Mouse (Mus musculus) adrenal gland, postnatal 25 days (tissue): ENCODE results near the gene Arid5b. TPM values are rescaled to one million over a fixed set of nuclear protein-coding genes. Genes with fewer than 3 reads are reported as not detected.

ENCODE experiments used
- DNase-seq: peaks from one replicate; pipeline ENCODE4 v3.0.0; 2021; ENCODE audit warnings: mixed read lengths
- total RNA-seq: library from RNA; stranded (reverse); gene quantifications from 2 replicates; pipeline ENCODE4 v1.2.3, GENCODE M21; 2021

Arid5b gene
- total RNA-seq, 1 experiment from 2014 or later = 37.2 TPM

- peak; percentile 77 for DNase-seq
These were observed 142.0 kb downstream of the Arid5b start for GRCm38 (mm10) chr10:68136480-68137083.

GRCm38 (mm10) chr10:68136051-68136450, 142.5 kb downstream of the Arid5b start:
- DNase-seq = no peak

- no peak for DNase-seq
These were observed 143.1 kb downstream of the Arid5b start for GRCm38 (mm10) chr10:68135416-68135815.

- DNase-seq = no peak
These were observed 144.0 kb downstream of the Arid5b start for GRCm38 (mm10) chr10:68134549-68134948.

GRCm38 (mm10) chr10:68134071-68134470, 144.5 kb downstream of the Arid5b start:
- DNase-seq = no peak

- DNase-seq = no peak
These were observed 145.9 kb downstream of the Arid5b start for GRCm38 (mm10) chr10:68132636-68133035.

- DNase-seq = no peak
These were observed 146.4 kb downstream of the Arid5b start for GRCm38 (mm10) chr10:68132154-68132553.

- no peak for DNase-seq
These were observed 148.9 kb downstream of the Arid5b start for GRCm38 (mm10) chr10:68129651-68130050.

- DNase-seq = no peak
These were observed 149.5 kb downstream of the Arid5b start for GRCm38 (mm10) chr10:68129009-68129408.

GRCm38 (mm10) chr10:68128441-68128848, 150.1 kb downstream of the Arid5b start:
- DNase-seq = no peak

GRCm38 (mm10) chr10:68127604-68128256, 150.8 kb downstream of the Arid5b start:
- DNase-seq = no peak

GRCm38 (mm10) chr10:68127104-68127503, 151.4 kb downstream of the Arid5b start:
- DNase-seq = no peak

GRCm38 (mm10) chr10:68126551-68126950, 152.0 kb downstream of the Arid5b start:
- no peak for DNase-seq

- no peak for DNase-seq
These were observed 152.5 kb downstream of the Arid5b start for GRCm38 (mm10) chr10:68125919-68126550.

- no peak for DNase-seq
These were observed 153.6 kb downstream of the Arid5b start for GRCm38 (mm10) chr10:68124985-68125384.

GRCm38 (mm10) chr10:68123446-68123845, 155.1 kb downstream of the Arid5b start:
- DNase-seq = no peak

- DNase-seq = no peak
These were observed 156.6 kb downstream of the Arid5b start for GRCm38 (mm10) chr10:68121960-68122359.

GRCm38 (mm10) chr10:68121251-68121650, 157.3 kb downstream of the Arid5b start:
- no peak for DNase-seq

- no peak for DNase-seq
These were observed 158.5 kb downstream of the Arid5b start for GRCm38 (mm10) chr10:68120011-68120410.

GRCm38 (mm10) chr10:68119285-68119684, 159.3 kb downstream of the Arid5b start:
- DNase-seq = no peak

GRCm38 (mm10) chr10:68114955-68115354, 163.6 kb downstream of the Arid5b start:
- no peak for DNase-seq

- no peak for DNase-seq
These were observed 164.9 kb downstream of the Arid5b start for GRCm38 (mm10) chr10:68113645-68114044.

- no peak for DNase-seq
These were observed 165.6 kb downstream of the Arid5b start for GRCm38 (mm10) chr10:68112983-68113382.

- no peak for DNase-seq
These were observed 167.9 kb downstream of the Arid5b start for GRCm38 (mm10) chr10:68110607-68111006.
